Mouse (Mus musculus) retina, postnatal 1 day (tissue): ENCODE measurements around the gene Kcnh1.

Experiments
- DNase-seq: peaks from one replicate; pipeline ENCODE4 v3.0.0-alpha.2; 2012

The Kcnh1 gene

GRCm38 (mm10) chr1:192476704-192477103 is 286.1 kb downstream of the Kcnh1 start:
- no peak for DNase-seq

- no peak for DNase-seq
These were observed 287.0 kb downstream of the Kcnh1 start for GRCm38 (mm10) chr1:192477556-192477955.

- no peak for DNase-seq
These were observed 287.6 kb downstream of the Kcnh1 start for GRCm38 (mm10) chr1:192478176-192478575.

GRCm38 (mm10) chr1:192480072-192480784 is 289.7 kb downstream of the Kcnh1 start:
- DNase-seq = no peak

- DNase-seq = no peak
These were observed 290.9 kb downstream of the Kcnh1 start for GRCm38 (mm10) chr1:192481446-192481845.

- DNase-seq = no peak
These were observed 294.5 kb downstream of the Kcnh1 start for GRCm38 (mm10) chr1:192485030-192485429.

- DNase-seq = no peak
These were observed 297.0 kb downstream of the Kcnh1 start for GRCm38 (mm10) chr1:192487571-192487970.

- DNase-seq = no peak
These were observed 299.6 kb downstream of the Kcnh1 start for GRCm38 (mm10) chr1:192489908-192490825.

GRCm38 (mm10) chr1:192497505-192497904 is 306.9 kb downstream of the Kcnh1 start:
- DNase-seq = no peak

GRCm38 (mm10) chr1:192502016-192502415 is 311.4 kb downstream of the Kcnh1 start:
- DNase-seq = no peak

GRCm38 (mm10) chr1:192502835-192503234 is 312.3 kb downstream of the Kcnh1 start:
- DNase-seq = no peak

- no peak for DNase-seq
These were observed 313.1 kb downstream of the Kcnh1 start for GRCm38 (mm10) chr1:192503651-192504050.

- no peak for DNase-seq
These were observed 322.2 kb downstream of the Kcnh1 start for GRCm38 (mm10) chr1:192512821-192513220.

GRCm38 (mm10) chr1:192515373-192515772 is 324.8 kb downstream of the Kcnh1 start:
- no peak for DNase-seq

- DNase-seq = no peak
These were observed 329.1 kb downstream of the Kcnh1 start for GRCm38 (mm10) chr1:192519713-192520112.

GRCm38 (mm10) chr1:192520836-192521435 is 330.4 kb downstream of the Kcnh1 start:
- DNase-seq = peak; percentile 43

GRCm38 (mm10) chr1:192522376-192523178 is 332.0 kb downstream of the Kcnh1 start:
- peak; percentile 58 for DNase-seq

- no peak for DNase-seq
These were observed 335.3 kb downstream of the Kcnh1 start for GRCm38 (mm10) chr1:192525711-192526350.

- DNase-seq = no peak
These were observed 341.0 kb downstream of the Kcnh1 start for GRCm38 (mm10) chr1:192531490-192532146.

GRCm38 (mm10) chr1:192532212-192532611 is 341.6 kb downstream of the Kcnh1 start:
- no peak for DNase-seq

GRCm38 (mm10) chr1:192533016-192533415 is 342.4 kb downstream of the Kcnh1 start:
- DNase-seq = no peak

GRCm38 (mm10) chr1:192536440-192536839 is 345.9 kb downstream of the Kcnh1 start:
- no peak for DNase-seq
